Mouse (Mus musculus): ENCODE measurements around the gene Nktr. TPM values are rescaled to one million over a fixed set of nuclear protein-coding genes. Genes with fewer than 3 reads are reported as not detected.

The Nktr gene
- polyA plus RNA-seq, 1 experiment from 2014 or later, result 64.1 TPM

GRCm38 (mm10) chr9:121765166-121765855 is 46.3 kb downstream of the Nktr start:
- H3K4me1 ChIP-seq (replicated peaks; ENCODE audit: control insufficient read depth, insufficient read depth, low read length), result peaks cover 18% of the 10 kb centered on the region
- peaks cover 64% of the 10 kb centered on the region for H3K36me3 ChIP-seq (replicated peaks; ENCODE audit: control insufficient read depth, insufficient read depth)
- H3K4me3 ChIP-seq (replicated peaks; ENCODE audit: low read length), result no peak overlapping the region
- no peaks in the 10 kb centered on the region for H3K27me3 ChIP-seq (ENCODE audit: control insufficient read depth, insufficient read depth, low read length)
- H3K4me2 ChIP-seq (replicated peaks), result no peak overlapping the region
- no peak for DNase-seq (ENCODE audit: low spot score)
- no peaks in the 10 kb centered on the region for H3K9me3 ChIP-seq (ENCODE audit: control insufficient read depth, low read length)
- no peak overlapping the region for H3K27ac ChIP-seq
- no peak overlapping the region for H3K9ac ChIP-seq
- WGBS, result 84% methylated on average over 16 of the region's 16 CpGs
- no peak for ATAC-seq (ENCODE audit: low FRiP score)

GRCm38 (mm10) chr9:121772412-121772811 is 53.4 kb downstream of the Nktr start:
- Histone ChIP-seq H3K9ac (no peak overlapping the region), H3K27me3 (ENCODE audit: control insufficient read depth, insufficient read depth, low read length) (peaks cover 19% of the 10 kb centered on the region), H3K9me3 (ENCODE audit: control insufficient read depth, low read length) (no peaks in the 10 kb centered on the region), H3K4me2 (replicated peaks) (no peak overlapping the region), H3K4me3 (replicated peaks; ENCODE audit: low read length) (no peak overlapping the region), H3K27ac (no peak overlapping the region), H3K4me1 (replicated peaks; ENCODE audit: control insufficient read depth, insufficient read depth, low read length) (no peaks in the 10 kb centered on the region), H3K36me3 (replicated peaks; ENCODE audit: control insufficient read depth, insufficient read depth) (peaks cover 17% of the 10 kb centered on the region)
- WGBS, result 74% methylated on average over 5 of the region's 5 CpGs
- no peak for DNase-seq (ENCODE audit: low spot score)
- ATAC-seq (ENCODE audit: low FRiP score), result no peak

- Histone ChIP-seq H3K9ac (no peak overlapping the region), H3K27me3 (ENCODE audit: control insufficient read depth, insufficient read depth, low read length) (peaks cover 39% of the 10 kb centered on the region), H3K9me3 (ENCODE audit: control insufficient read depth, low read length) (no peaks in the 10 kb centered on the region), H3K27ac (no peak overlapping the region), H3K4me3 (replicated peaks; ENCODE audit: low read length) (no peak overlapping the region), H3K4me2 (replicated peaks) (no peak overlapping the region), H3K4me1 (replicated peaks; ENCODE audit: control insufficient read depth, insufficient read depth, low read length) (no peaks in the 10 kb centered on the region), H3K36me3 (replicated peaks; ENCODE audit: control insufficient read depth, insufficient read depth) (no peaks in the 10 kb centered on the region)
- ATAC-seq (ENCODE audit: low FRiP score) (no peak), DNase-seq (ENCODE audit: low spot score) (no peak)
- WGBS, result 85% methylated on average over 10 of the region's 10 CpGs
Observed at GRCm38 (mm10) chr9:121775951-121776350, 57.0 kb downstream of the Nktr start.

- Histone ChIP-seq H3K4me1 (replicated peaks; ENCODE audit: control insufficient read depth, insufficient read depth, low read length) (no peaks in the 10 kb centered on the region), H3K27ac (no peak overlapping the region), H3K4me3 (replicated peaks; ENCODE audit: low read length) (no peak overlapping the region), H3K4me2 (replicated peaks) (no peak overlapping the region), H3K36me3 (replicated peaks; ENCODE audit: control insufficient read depth, insufficient read depth) (no peaks in the 10 kb centered on the region), H3K9ac (no peak overlapping the region), H3K27me3 (ENCODE audit: control insufficient read depth, insufficient read depth, low read length) (peaks cover 39% of the 10 kb centered on the region), H3K9me3 (ENCODE audit: control insufficient read depth, low read length) (no peaks in the 10 kb centered on the region)
- whole genome bisulfite sequencing, result 91% methylated on average over 7 of the region's 7 CpGs
- no peak for ATAC-seq (ENCODE audit: low FRiP score)
- DNase-seq (ENCODE audit: low spot score), result no peak
Observed at GRCm38 (mm10) chr9:121776511-121776910, 57.5 kb downstream of the Nktr start.

DNA sequence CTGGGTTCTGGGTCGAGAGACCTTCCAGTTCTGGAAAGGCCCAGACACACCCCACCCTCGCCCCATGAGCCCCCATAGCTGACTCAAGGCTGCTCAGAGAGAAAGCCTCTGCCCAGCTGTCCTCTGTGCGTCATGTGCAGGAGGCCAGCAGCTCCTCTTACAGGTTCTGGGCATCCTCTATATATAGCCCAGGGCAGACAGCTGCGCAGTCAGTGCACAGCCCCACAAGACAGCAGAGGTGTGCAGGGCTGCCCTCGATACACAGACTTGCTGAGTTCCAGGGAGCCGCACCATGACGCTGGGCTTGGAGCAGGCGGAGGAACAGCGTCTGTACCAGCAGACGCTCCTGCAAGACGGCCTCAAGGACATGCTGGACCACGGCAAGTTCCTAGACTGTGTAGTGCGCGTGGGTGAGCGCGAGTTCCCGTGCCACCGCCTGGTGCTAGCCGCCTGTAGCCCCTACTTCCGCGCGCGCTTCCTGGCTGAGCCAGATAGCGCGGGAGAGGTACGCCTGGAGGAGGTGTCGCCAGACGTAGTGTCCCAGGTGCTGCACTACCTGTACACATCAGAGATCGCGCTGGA is 58.6 kb downstream of the Nktr start, which contains the start of gene Klhl40:
Klhl40 (plus strand) TSS at position 124 of the 582 bp plus-strand sequence.
- peak within 1 kb of the TSS; percentile 48 for H3K9ac ChIP-seq
- DNase-seq (ENCODE audit: low spot score) (no peak), ATAC-seq (ENCODE audit: low FRiP score) (peak; percentile 52)
- no peaks in the 10 kb centered on the region for H3K36me3 ChIP-seq (replicated peaks; ENCODE audit: control insufficient read depth, insufficient read depth)
- 15% methylated on average over 30 of the region's 30 CpGs for WGBS
- H3K4me1 ChIP-seq (replicated peaks; ENCODE audit: control insufficient read depth, insufficient read depth, low read length), result no peaks in the 10 kb centered on the region
- peak within 1 kb of the TSS; percentile 31 for H3K4me3 ChIP-seq (replicated peaks; ENCODE audit: low read length)
- H3K4me2 ChIP-seq (replicated peaks), result peak within 1 kb of the TSS; percentile 84
- peaks cover 39% of the 10 kb centered on the region for H3K27me3 ChIP-seq (ENCODE audit: control insufficient read depth, insufficient read depth, low read length)
- 0 out of 2 replicates have a peak within 1 kb of the TSS, but pooled peaks have one; percentile 32 for H3K27ac ChIP-seq
- H3K9me3 ChIP-seq (ENCODE audit: control insufficient read depth, low read length), result no peaks in the 10 kb centered on the region

GRCm38 (mm10) chr9:121778066-121778624 is 59.2 kb downstream of the Nktr start:
- WGBS, result 12% methylated on average over 54 of the region's 54 CpGs
- peak; percentile 52; the same call in 1 of the 2 replicates for ATAC-seq (ENCODE audit: low FRiP score)
- Histone ChIP-seq H3K9ac (peak overlapping the region; percentile 48), H3K4me1 (replicated peaks; ENCODE audit: control insufficient read depth, insufficient read depth, low read length) (no peaks in the 10 kb centered on the region), H3K36me3 (replicated peaks; ENCODE audit: control insufficient read depth, insufficient read depth) (no peaks in the 10 kb centered on the region), H3K4me3 (replicated peaks; ENCODE audit: low read length) (peak overlapping the region; percentile 31), H3K4me2 (replicated peaks) (peak overlapping the region; percentile 84), H3K27ac (0 out of 2 replicates have a peak overlapping the region, but pooled peaks have one; percentile 32), H3K9me3 (ENCODE audit: control insufficient read depth, low read length) (no peaks in the 10 kb centered on the region), H3K27me3 (ENCODE audit: control insufficient read depth, insufficient read depth, low read length) (peaks cover 39% of the 10 kb centered on the region)
- peak; percentile 63 for DNase-seq (ENCODE audit: low spot score)

- no peak overlapping the region for H3K4me3 ChIP-seq (replicated peaks; ENCODE audit: low read length)
- no peak overlapping the region for H3K27ac ChIP-seq
- DNase-seq (ENCODE audit: low spot score) (no peak), ATAC-seq (ENCODE audit: low FRiP score) (no peak)
- H3K4me1 ChIP-seq (replicated peaks; ENCODE audit: control insufficient read depth, insufficient read depth, low read length), result no peaks in the 10 kb centered on the region
- H3K27me3 ChIP-seq (ENCODE audit: control insufficient read depth, insufficient read depth, low read length), result no peaks in the 10 kb centered on the region
- 91% methylated on average over 12 of the region's 12 CpGs for WGBS
- no peaks in the 10 kb centered on the region for H3K9me3 ChIP-seq (ENCODE audit: control insufficient read depth, low read length)
- H3K36me3 ChIP-seq (replicated peaks; ENCODE audit: control insufficient read depth, insufficient read depth), result no peaks in the 10 kb centered on the region
- no peak overlapping the region for H3K9ac ChIP-seq
- no peak overlapping the region for H3K4me2 ChIP-seq (replicated peaks)
Observed at GRCm38 (mm10) chr9:121784801-121785200, 65.8 kb downstream of the Nktr start.

DNA sequence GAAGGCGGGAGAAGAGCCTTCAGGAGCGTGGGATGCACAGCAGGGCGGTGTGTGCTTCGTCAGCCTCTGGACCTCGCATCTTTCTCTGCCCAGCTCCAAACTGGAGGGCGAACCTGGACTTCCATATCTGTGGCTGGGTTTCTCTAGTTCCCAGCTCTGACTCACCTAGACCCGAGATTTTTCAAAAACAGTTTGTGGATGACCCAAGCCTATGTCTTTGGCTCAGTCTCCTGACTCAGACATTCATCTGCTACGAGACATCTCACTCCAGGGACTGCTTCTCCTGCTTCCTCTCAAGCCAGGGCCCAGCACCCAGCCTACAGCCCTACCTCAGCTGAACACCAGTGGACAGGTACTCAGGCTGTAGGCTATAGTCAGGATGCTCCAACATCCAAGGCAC is 66.3 kb downstream of the Nktr start:
- Histone ChIP-seq H3K27me3 (ENCODE audit: control insufficient read depth, insufficient read depth, low read length) (no peaks in the 10 kb centered on the region), H3K9me3 (ENCODE audit: control insufficient read depth, low read length) (no peaks in the 10 kb centered on the region), H3K4me2 (replicated peaks) (no peak overlapping the region), H3K36me3 (replicated peaks; ENCODE audit: control insufficient read depth, insufficient read depth) (no peaks in the 10 kb centered on the region), H3K9ac (no peak overlapping the region), H3K4me3 (replicated peaks; ENCODE audit: low read length) (no peak overlapping the region), H3K4me1 (replicated peaks; ENCODE audit: control insufficient read depth, insufficient read depth, low read length) (no peaks in the 10 kb centered on the region), H3K27ac (no peak overlapping the region)
- ATAC-seq (ENCODE audit: low FRiP score) (no peak), DNase-seq (ENCODE audit: low spot score) (no peak)
- WGBS, result 86% methylated on average over 8 of the region's 8 CpGs

DNA sequence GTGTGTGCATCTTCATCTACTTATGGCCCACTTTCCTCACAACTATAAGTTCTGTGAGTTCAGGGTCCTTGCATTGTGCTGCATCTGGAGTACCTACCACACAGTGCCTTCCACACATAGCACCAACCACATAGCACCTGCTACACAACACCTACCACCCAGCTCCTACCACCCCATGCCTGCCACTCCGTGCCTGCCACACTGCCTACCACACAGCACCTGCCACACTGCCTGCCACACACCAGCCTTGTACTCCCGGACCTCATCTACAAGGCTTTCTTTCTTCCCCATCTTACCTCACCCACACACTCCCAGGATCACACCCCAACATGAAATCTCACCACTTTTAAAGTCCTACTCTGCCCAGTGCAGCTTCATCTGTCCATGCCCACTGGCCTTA is 67.4 kb downstream of the Nktr start:
- Histone ChIP-seq H3K9me3 (ENCODE audit: control insufficient read depth, low read length) (no peaks in the 10 kb centered on the region), H3K4me1 (replicated peaks; ENCODE audit: control insufficient read depth, insufficient read depth, low read length) (no peaks in the 10 kb centered on the region), H3K36me3 (replicated peaks; ENCODE audit: control insufficient read depth, insufficient read depth) (no peaks in the 10 kb centered on the region), H3K27me3 (ENCODE audit: control insufficient read depth, insufficient read depth, low read length) (no peaks in the 10 kb centered on the region), H3K4me3 (replicated peaks; ENCODE audit: low read length) (no peak overlapping the region), H3K27ac (no peak overlapping the region), H3K4me2 (replicated peaks) (no peak overlapping the region), H3K9ac (no peak overlapping the region)
- WGBS, result 84% methylated on average over 2 of the region's 2 CpGs
- DNase-seq (ENCODE audit: low spot score) (no peak), ATAC-seq (ENCODE audit: low FRiP score) (no peak)
